29 mouse cellular contexts compared by ENCODE assay signal in genomic region chr16:20703699-20704400, GRCm38 (mm10). TPM values are rescaled to one million over a fixed set of nuclear protein-coding genes. Genes with fewer than 3 reads are reported as not detected.
DNase-seq lines count a peak whose midpoint lies in the region; ATAC-seq and TF ChIP-seq lines count a peak whose summit lies in the region.
"Had no signal": no experiment of that assay in that cellular context is flagged by ENCODE, and none has a peak within 500 bp of the region (broad histone marks: within the 10 kb centered on the region; RNA-seq: fewer than 3 reads in every experiment).

No protein-coding gene starts in this region.

- peak; percentile 94 for TF ChIP-seq EP300 in liver, embryonic 14.5 days (IDR thresholded peaks at IDR 0.05; ENCODE audit: low read depth)

- H3K4me3 ChIP-seq in neural tube, embryonic 15.5 days (replicated peaks), result no peak overlapping the region
- no peak overlapping the region for H3K4me3 ChIP-seq in cortical plate, adult 2 months (ENCODE audit: insufficient read depth, low read length)
- H3K4me3 ChIP-seq in liver, embryonic 14.5 days (ENCODE audit: insufficient read depth in 1 of 2, low read depth in 2 of 2, low read length in 2 of 2), result peak overlapping the region; percentile 16 to 29; a peak in 3 of 4 replicates
- no peak overlapping the region for H3K4me3 ChIP-seq in forebrain, embryonic 10.5 days
- H3K4me3 ChIP-seq: embryonic facial prominence, embryonic 13.5 days; forebrain, embryonic 13.5 days; left cerebral cortex, adult 2 months; limb, embryonic 12.5 days; midbrain, embryonic 10.5 days; neural tube, embryonic 12.5 days had no signal

- H3K9me3 ChIP-seq in neural tube, embryonic 15.5 days (replicated peaks), result no peaks in the 10 kb centered on the region
- no peaks in the 10 kb centered on the region for H3K9me3 ChIP-seq in liver, embryonic 14.5 days (ENCODE audit: control insufficient read depth, low read length)
- no peaks in the 10 kb centered on the region for H3K9me3 ChIP-seq in forebrain, embryonic 10.5 days
- H3K9me3 ChIP-seq: embryonic facial prominence, embryonic 13.5 days; forebrain, embryonic 13.5 days; limb, embryonic 12.5 days; midbrain, embryonic 10.5 days; neural tube, embryonic 12.5 days had no signal

- no peak overlapping the region for H3K9ac ChIP-seq in neural tube, embryonic 15.5 days (replicated peaks)
- H3K9ac ChIP-seq in liver, embryonic 14.5 days (replicated peaks), result peak overlapping the region; percentile 60
- H3K9ac ChIP-seq: embryonic facial prominence, embryonic 13.5 days; forebrain, embryonic 13.5 days; hindbrain, embryonic 14.5 days; limb, embryonic 12.5 days; neural tube, embryonic 12.5 days had no signal

- no peak for DNase-seq in neural tube, embryonic 10.5 days (ENCODE audit: extremely low spot score, low spot score)
- DNase-seq in liver, embryonic 14.5 days (ENCODE audit: low read depth in 3 of 3, low spot score in 3 of 3), result peak; percentile 70 to 83 (median 76)
- no peak for DNase-seq in forebrain, embryonic 10.5 days (ENCODE audit: extremely low spot score, low spot score)
- DNase-seq in ovary, adult 18-20 months (ENCODE audit: low spot score), result no peak
- no peak for DNase-seq in adipocyte (ENCODE audit: low spot score)
- DNase-seq: adrenal gland, adult 8-10 months; cerebellum, adult 11 months; cerebellum, postnatal 36 days; gastrocnemius, postnatal 14 days; kidney, adult 9 months; kidney, postnatal 14 days; lung, adult 18-20 months; thymus, postnatal 14 days had no signal

- no peaks in the 10 kb centered on the region for H3K27me3 ChIP-seq in neural tube, embryonic 15.5 days (replicated peaks)
- H3K27me3 ChIP-seq in liver, embryonic 14.5 days (ENCODE audit: control insufficient read depth, insufficient read depth, low read length), result no peaks in the 10 kb centered on the region
- 0 out of 2 replicates have a peak, but pooled peaks cover 4% of the 10 kb centered on the region for H3K27me3 ChIP-seq in forebrain, embryonic 10.5 days (ENCODE audit: poor library complexity, severe bottlenecking)
- H3K27me3 ChIP-seq: embryonic facial prominence, embryonic 13.5 days; forebrain, embryonic 13.5 days; limb, embryonic 12.5 days; neural tube, embryonic 12.5 days had no signal

- TF ChIP-seq POLR2A in cortical plate, adult 2 months (IDR thresholded peaks at IDR 0.05; ENCODE audit: extremely low read depth, insufficient read depth, low read length), result 0 out of 2 replicates have a peak, but pooled peaks have one; percentile 3

- WGBS in neural tube, embryonic 15.5 days, result 95% methylated on average over 6 of the region's 6 CpGs
- WGBS in liver, embryonic 14.5 days (ENCODE audit: insufficient replicate concordance), result 23% methylated on average over 6 of the region's 6 CpGs
- WGBS in forebrain, embryonic 10.5 days, result 88% methylated on average over 6 of the region's 6 CpGs

- H3K27ac ChIP-seq in neural tube, embryonic 15.5 days (replicated peaks), result 0 out of 2 replicates have a peak overlapping the region, but pooled peaks have one; percentile 6
- no peak overlapping the region for H3K27ac ChIP-seq in cortical plate, adult 2 months (ENCODE audit: insufficient read depth, low read length)
- H3K27ac ChIP-seq in liver, embryonic 14.5 days, result peak overlapping the region; percentile 94
- no peak overlapping the region for H3K27ac ChIP-seq in forebrain, embryonic 10.5 days
- H3K27ac ChIP-seq: hindbrain, embryonic 14.5 days; left cerebral cortex, adult 2 months; limb, embryonic 12.5 days; macrophage; neural tube, embryonic 12.5 days had no signal

- H3K36me3 ChIP-seq in neural tube, embryonic 15.5 days, result peaks cover 59% of the 10 kb centered on the region
- peaks cover 2% of the 10 kb centered on the region; the same call in 1 of the 2 replicates for H3K36me3 ChIP-seq in liver, embryonic 14.5 days (replicated peaks; ENCODE audit: control insufficient read depth, insufficient read depth, low read depth)
- peaks cover 72% of the 10 kb centered on the region for H3K36me3 ChIP-seq in forebrain, embryonic 10.5 days (replicated peaks)

- H3K4me1 ChIP-seq in neural tube, embryonic 15.5 days, result peaks cover 23% of the 10 kb centered on the region
- H3K4me1 ChIP-seq in cortical plate, adult 2 months (ENCODE audit: control insufficient read depth, insufficient read depth, low read length), result no peaks in the 10 kb centered on the region
- peaks cover 59 to 62% of the 10 kb centered on the region in 2 experiments for H3K4me1 ChIP-seq in liver, embryonic 14.5 days (replicated peaks; ENCODE audit: control insufficient read depth in 2 of 2, insufficient read depth in 2 of 2, low read length in 1 of 2)
- peaks cover 54% of the 10 kb centered on the region for H3K4me1 ChIP-seq in forebrain, embryonic 10.5 days

- no peak overlapping the region for H3K4me2 ChIP-seq in neural tube, embryonic 15.5 days
- H3K4me2 ChIP-seq in liver, embryonic 14.5 days (ENCODE audit: low read depth), result peak overlapping the region; percentile 69
- H3K4me2 ChIP-seq: embryonic facial prominence, embryonic 13.5 days; forebrain, embryonic 13.5 days; heart, embryonic 11.5 days; hindbrain, embryonic 14.5 days; limb, embryonic 12.5 days; neural tube, embryonic 12.5 days had no signal

- no peak for ATAC-seq in neural tube, embryonic 15.5 days (ENCODE audit: low FRiP score)
- ATAC-seq in liver, embryonic 14.5 days (ENCODE audit: insufficient read depth), result peak; percentile 76
- 0 out of 2 replicates have a peak, but pooled peaks have one; percentile 29 for ATAC-seq in megakaryocyte-erythroid progenitor cell, adult 5-6 weeks (replicated peaks; ENCODE audit: low FRiP score, low TSS enrichment, poor library complexity, severe bottlenecking)
- ATAC-seq: forebrain, embryonic 13.5 days; intestine, postnatal 0 days; lung, postnatal 0 days; midbrain, embryonic 16.5 days had no signal

- no peak for TF ChIP-seq CTCF in cortical plate, adult 2 months (IDR thresholded peaks at IDR 0.05; ENCODE audit: extremely low read depth, insufficient read depth, low read length)
- TF ChIP-seq CTCF in liver, embryonic 14.5 days (IDR thresholded peaks at IDR 0.05; ENCODE audit: low read depth), result no peak

RNA-seq across cellular contexts. Expression of gene Fam131a, which starts 10.8 kb away (rescaled TPM):
- 42.2 and 48.6 TPM in 2 replicates for polyA plus RNA-seq in neural tube, embryonic 15.5 days (2015; fragmentation: Nextera tagmentation; extraction: Ambion mirVana)
- 316 and 358 TPM in 2 replicates for polyA plus RNA-seq in cortical plate, adult 2 months (2012; rRNA removed)
- 1.0 and 1.4 TPM in 2 replicates for polyA plus RNA-seq in liver, embryonic 14.5 days (2012; rRNA removed)
- polyA plus RNA-seq in liver, embryonic 14.5 days (2014; fragmentation: Nextera tagmentation; extraction: Ambion mirVana), result 1.3 TPM in 2 replicates
- total RNA-seq in megakaryocyte-erythroid progenitor cell, adult 5-6 weeks (2014; fragmentation: Nextera tagmentation), result not detected in 2 replicates
- 0.85 TPM in 1 of 2 replicates, not detected in the other for total RNA-seq in megakaryocyte-erythroid progenitor cell, adult 5-6 weeks (2017)
- polyA plus RNA-seq in forebrain, embryonic 10.5 days (2016; fragmentation: Nextera tagmentation; extraction: Ambion mirVana), result 6.3 and 7.1 TPM in 2 replicates

RNA-seq across cellular contexts. Expression of gene Polr2h, which starts 13.6 kb away (rescaled TPM):
- 90.9 and 95.4 TPM in 2 replicates for polyA plus RNA-seq in neural tube, embryonic 15.5 days (2015; fragmentation: Nextera tagmentation; extraction: Ambion mirVana)
- polyA plus RNA-seq in cortical plate, adult 2 months (2012; rRNA removed), result 52.5 and 53.1 TPM in 2 replicates
- polyA plus RNA-seq in liver, embryonic 14.5 days (2012; rRNA removed), result 21.5 and 30.1 TPM in 2 replicates
- polyA plus RNA-seq in liver, embryonic 14.5 days (2014; fragmentation: Nextera tagmentation; extraction: Ambion mirVana), result 45.4 and 49.6 TPM in 2 replicates
- total RNA-seq in megakaryocyte-erythroid progenitor cell, adult 5-6 weeks (2014; fragmentation: Nextera tagmentation), result 81.4 and 97.1 TPM in 2 replicates
- total RNA-seq in megakaryocyte-erythroid progenitor cell, adult 5-6 weeks (2017), result 103 and 142 TPM in 2 replicates
- 155 and 163 TPM in 2 replicates for polyA plus RNA-seq in forebrain, embryonic 10.5 days (2016; fragmentation: Nextera tagmentation; extraction: Ambion mirVana)

RNA-seq across cellular contexts. Expression of gene Clcn2, which starts 13.7 kb away (rescaled TPM):
- 27.4 and 34.6 TPM in 2 replicates for polyA plus RNA-seq in neural tube, embryonic 15.5 days (2015; fragmentation: Nextera tagmentation; extraction: Ambion mirVana)
- 122 and 132 TPM in 2 replicates for polyA plus RNA-seq in cortical plate, adult 2 months (2012; rRNA removed)
- polyA plus RNA-seq in liver, embryonic 14.5 days (2012; rRNA removed), result 16.7 and 20.9 TPM in 2 replicates
- polyA plus RNA-seq in liver, embryonic 14.5 days (2014; fragmentation: Nextera tagmentation; extraction: Ambion mirVana), result 4.9 and 5.6 TPM in 2 replicates
- total RNA-seq in megakaryocyte-erythroid progenitor cell, adult 5-6 weeks (2014; fragmentation: Nextera tagmentation), result 16.7 and 29.1 TPM in 2 replicates
- total RNA-seq in megakaryocyte-erythroid progenitor cell, adult 5-6 weeks (2017), result 4.9 and 8.0 TPM in 2 replicates
- 11.4 and 12.5 TPM in 2 replicates for polyA plus RNA-seq in forebrain, embryonic 10.5 days (2016; fragmentation: Nextera tagmentation; extraction: Ambion mirVana)

RNA-seq across cellular contexts. Expression of gene Chrd, which starts 29.1 kb away (rescaled TPM):
- 6.3 and 7.5 TPM in 2 replicates for polyA plus RNA-seq in neural tube, embryonic 15.5 days (2015; fragmentation: Nextera tagmentation; extraction: Ambion mirVana)
- polyA plus RNA-seq in cortical plate, adult 2 months (2012; rRNA removed), result 71.8 and 94.6 TPM in 2 replicates
- 0.42 and 0.71 TPM in 2 replicates for polyA plus RNA-seq in liver, embryonic 14.5 days (2012; rRNA removed)
- polyA plus RNA-seq in liver, embryonic 14.5 days (2014; fragmentation: Nextera tagmentation; extraction: Ambion mirVana), result 0.21 and 0.24 TPM in 2 replicates
- not detected in 2 replicates for total RNA-seq in megakaryocyte-erythroid progenitor cell, adult 5-6 weeks (2014; fragmentation: Nextera tagmentation)
- not detected in 2 replicates for total RNA-seq in megakaryocyte-erythroid progenitor cell, adult 5-6 weeks (2017)
- 0.87 and 1.2 TPM in 2 replicates for polyA plus RNA-seq in forebrain, embryonic 10.5 days (2016; fragmentation: Nextera tagmentation; extraction: Ambion mirVana)
- total RNA-seq: hematopoietic stem cell, adult 5-6 weeks had no signal
- polyA plus RNA-seq: macrophage had no signal

RNA-seq across cellular contexts. Expression of gene Thpo, which starts 30.5 kb away (rescaled TPM):
- polyA plus RNA-seq in neural tube, embryonic 15.5 days (2015; fragmentation: Nextera tagmentation; extraction: Ambion mirVana), result 1.0 and 1.2 TPM in 2 replicates
- 20.6 and 27.1 TPM in 2 replicates for polyA plus RNA-seq in cortical plate, adult 2 months (2012; rRNA removed)
- 2.8 and 3.6 TPM in 2 replicates for polyA plus RNA-seq in liver, embryonic 14.5 days (2012; rRNA removed)
- 3.6 and 3.7 TPM in 2 replicates for polyA plus RNA-seq in liver, embryonic 14.5 days (2014; fragmentation: Nextera tagmentation; extraction: Ambion mirVana)
- not detected in 2 replicates for total RNA-seq in megakaryocyte-erythroid progenitor cell, adult 5-6 weeks (2014; fragmentation: Nextera tagmentation)
- total RNA-seq in megakaryocyte-erythroid progenitor cell, adult 5-6 weeks (2017), result not detected in 2 replicates
- polyA plus RNA-seq in forebrain, embryonic 10.5 days (2016; fragmentation: Nextera tagmentation; extraction: Ambion mirVana), result 0.31 and 0.46 TPM in 2 replicates
- total RNA-seq: hematopoietic stem cell, adult 5-6 weeks had no signal
- polyA plus RNA-seq: macrophage had no signal

Comparison
In these comparisons a context has a peak if more than half of its experiments do, and no peak if none do; other contexts are left out.
1. H3K27ac ChIP-seq: peak in neural tube, embryonic 15.5 days (single experiment) and liver, embryonic 14.5 days (single experiment); none in cortical plate, adult 2 months (single experiment) and forebrain, embryonic 10.5 days (single experiment).
2. H3K4me3 ChIP-seq: peak in liver, embryonic 14.5 days (2 of 2); none in neural tube, embryonic 15.5 days (single experiment), cortical plate, adult 2 months (single experiment) and forebrain, embryonic 10.5 days (single experiment).
3. DNase-seq: peak in liver, embryonic 14.5 days (3 of 3); none in neural tube, embryonic 10.5 days (single experiment), forebrain, embryonic 10.5 days (single experiment), ovary, adult 18-20 months (single experiment) and adipocyte (single experiment).